Mouse (Mus musculus): ENCODE data around the gene Gpr143.

DNA sequence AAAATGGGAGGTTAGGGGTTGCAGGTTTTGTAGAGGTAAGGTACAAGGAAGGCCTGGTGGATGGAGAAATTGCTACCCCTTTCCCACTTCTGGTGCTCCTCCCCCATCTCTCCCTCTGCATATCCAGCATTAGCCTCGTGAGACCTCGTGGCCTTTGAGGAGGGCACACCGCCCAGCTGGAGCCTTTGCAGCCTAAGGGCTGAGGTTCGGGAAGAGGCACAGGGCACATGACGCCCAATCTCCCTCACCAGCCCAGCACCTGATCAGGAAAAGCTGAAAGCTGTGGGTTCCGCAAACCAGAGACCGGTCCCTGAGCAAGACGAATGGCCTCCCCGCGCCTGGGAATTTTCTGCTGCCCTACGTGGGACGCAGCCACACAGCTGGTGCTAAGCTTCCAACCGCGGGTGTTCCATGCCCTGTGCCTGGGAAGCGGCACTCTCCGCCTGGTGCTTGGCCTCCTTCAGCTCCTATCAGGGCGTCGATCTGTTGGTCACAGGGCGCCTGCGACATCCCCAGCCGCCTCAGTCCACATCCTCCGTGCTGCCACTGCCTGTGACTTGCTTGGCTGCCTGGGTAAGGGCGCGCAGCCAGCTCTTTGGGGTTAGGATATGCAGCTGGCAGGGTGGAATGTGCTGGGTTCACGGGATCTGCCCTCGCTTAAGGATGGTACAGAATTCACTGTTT is at the start of gene Gpr143:
- no peak for TF ChIP-seq GATA1 (IDR thresholded peaks at IDR 0.05; ENCODE audit: low read length)
- no peak for TF ChIP-seq TAL1 (IDR thresholded peaks at IDR 0.05; ENCODE audit: low read length)
